Mouse (Mus musculus) kidney, adult 2 months (tissue): ENCODE data around the gene Rnase13.

Experiments used
- CTCF ChIP-seq: fragments of 200-500 bp; conservative IDR thresholded peaks from 2 replicates; pipeline ENCODE4 v1.5.1; 2011; ENCODE audit warnings: low read depth, mild to moderate bottlenecking, control low read depth, low read length, moderate library complexity, mixed read lengths; ENCODE audit not compliant: insufficient read depth, insufficient read length
- POLR2A ChIP-seq: fragments of 200-500 bp; IDR thresholded peaks from one replicate; pipeline ENCODE4 v1.6.1; 2011; ENCODE audit warnings: low read depth, low read length, control low read depth

- TF ChIP-seq CTCF (no peak), POLR2A (no peak)
Observed at GRCm38 (mm10) chr14:51884031-51884544, 38.5 kb downstream of the Rnase13 start.
